Mouse (Mus musculus): ENCODE measurements around the gene Wdr5. TPM values are rescaled to one million over a fixed set of nuclear protein-coding genes. Genes with fewer than 3 reads are reported as not detected.

Gene Wdr5
- polyA plus RNA-seq, 1 experiment from 2014 or later = 69.1 TPM

DNA sequence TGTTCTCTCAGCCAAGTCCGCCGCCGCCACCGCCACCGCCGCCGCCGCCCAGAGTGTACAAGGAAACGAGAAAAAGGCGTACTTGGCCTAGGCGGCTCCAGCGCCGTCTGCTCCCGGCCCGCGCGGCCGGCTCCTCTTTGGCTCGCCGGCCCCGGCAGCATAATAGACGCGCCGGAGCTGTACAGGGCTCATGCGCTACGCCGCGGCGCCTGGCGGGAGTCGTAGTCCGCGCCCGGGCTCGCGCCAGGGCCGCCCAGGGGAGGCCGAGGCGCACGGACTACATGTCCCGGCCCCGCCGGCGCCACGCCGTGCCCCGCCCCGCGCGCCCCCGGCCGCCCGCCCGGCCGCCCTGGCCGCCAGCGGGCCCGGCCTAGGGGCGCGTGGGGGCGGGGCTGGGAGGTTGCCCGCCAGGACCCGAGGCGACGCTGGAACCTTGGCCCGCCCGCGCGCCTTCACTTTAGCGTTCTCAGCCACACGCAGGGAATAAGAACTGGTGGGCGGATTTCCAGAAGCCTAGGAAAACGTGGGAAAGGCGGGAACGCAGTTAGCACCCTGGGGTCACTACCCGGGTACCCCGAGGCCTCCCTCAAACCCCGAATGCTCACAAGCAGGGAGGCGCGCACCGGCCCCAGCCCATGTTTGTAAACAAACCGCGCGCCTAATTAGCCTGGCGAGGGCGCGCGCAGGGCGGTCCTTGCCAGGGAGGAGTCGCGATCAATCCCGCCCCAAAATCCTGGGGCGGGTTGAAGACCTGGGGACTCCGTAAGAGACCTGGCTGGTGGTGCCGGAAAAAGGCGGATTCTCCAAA lies 39.3 kb upstream of the Wdr5 start:
- under 1% methylated on average over 79 of the region's 96 CpGs for WGBS

DNA sequence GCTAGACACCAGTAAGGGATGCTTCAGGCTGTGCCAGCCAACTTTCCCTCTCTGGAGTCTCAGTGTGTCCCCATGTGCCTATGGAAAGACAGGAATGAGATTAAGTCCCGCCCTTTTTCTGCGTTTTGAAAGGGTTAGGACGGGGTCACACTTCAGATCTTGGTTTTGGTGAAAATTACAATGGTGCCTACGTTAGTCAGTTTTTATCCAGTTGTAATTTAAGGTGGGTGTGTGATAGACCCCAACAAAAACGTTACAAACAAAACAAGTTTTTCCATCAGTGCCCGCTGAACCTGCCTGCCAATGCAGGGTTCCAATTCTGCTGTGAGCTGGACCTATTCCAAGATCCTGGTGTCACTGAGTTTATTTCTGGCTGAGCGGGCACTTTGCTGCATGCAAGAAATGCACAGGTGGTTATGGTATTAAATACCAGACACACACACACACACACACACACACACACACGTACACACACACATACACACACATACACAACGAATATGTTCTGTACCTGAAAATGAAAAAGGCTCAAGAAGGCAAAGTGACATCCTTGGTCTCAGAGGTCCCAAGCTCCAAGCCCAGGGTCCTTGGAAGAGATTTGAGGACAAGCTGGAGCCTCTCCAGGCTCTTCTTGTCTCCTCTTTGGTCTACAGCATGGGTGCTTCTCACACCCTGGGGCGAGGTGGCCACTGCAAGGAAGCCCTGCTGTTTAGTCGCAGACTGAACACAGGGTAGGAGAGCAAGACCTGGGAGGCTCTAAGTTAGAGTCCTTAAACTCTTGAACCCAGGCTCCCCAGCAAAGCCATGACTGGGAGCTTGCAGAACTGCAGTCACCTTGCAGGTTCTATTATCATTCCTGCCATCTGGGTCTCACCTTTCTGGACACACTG lies 38.4 kb upstream of the Wdr5 start:
- H3K27me3 ChIP-seq (ENCODE audit: control insufficient read depth, insufficient read depth, low read length) = no peaks in the 10 kb centered on the region
- DNase-seq (ENCODE audit: low spot score, missing footprints) (no peak), ATAC-seq (ENCODE audit: low FRiP score) (no peak)
- peak overlapping the region; percentile 75 for H3K9ac ChIP-seq (ENCODE audit: low read length)
- peak overlapping the region; percentile 73; the same call in 1 of the 2 replicates for H3K27ac ChIP-seq (ENCODE audit: low read depth, low read length)
- peak overlapping the region; percentile 94 for H3K4me2 ChIP-seq
- peak overlapping the region; percentile 98 for H3K4me3 ChIP-seq (ENCODE audit: low read depth, low read length)
- H3K9me3 ChIP-seq (ENCODE audit: control insufficient read depth, low read length) = no peaks in the 10 kb centered on the region
- 33% methylated on average over 11 of the region's 11 CpGs for WGBS
- H3K36me3 ChIP-seq (ENCODE audit: control insufficient read depth, insufficient read depth, low read length) = no peaks in the 10 kb centered on the region
- peaks cover 26% of the 10 kb centered on the region for H3K4me1 ChIP-seq (ENCODE audit: control insufficient read depth, insufficient read depth, low read length)

More for the DNA sequence above, 39.3 kb upstream of the Wdr5 start:
- Histone ChIP-seq H3K4me1 (ENCODE audit: control insufficient read depth, insufficient read depth, low read length) (peaks cover 31% of the 10 kb centered on the region), H3K4me3 (ENCODE audit: low read depth, low read length) (peak overlapping the region; percentile 98), H3K9me3 (ENCODE audit: control insufficient read depth, low read length) (no peaks in the 10 kb centered on the region), H3K9ac (ENCODE audit: low read length) (peak overlapping the region; percentile 99), H3K36me3 (ENCODE audit: control insufficient read depth, insufficient read depth, low read length) (no peaks in the 10 kb centered on the region), H3K27me3 (ENCODE audit: control insufficient read depth, insufficient read depth, low read length) (no peaks in the 10 kb centered on the region), H3K4me2 (peak overlapping the region; percentile 94), H3K27ac (ENCODE audit: low read depth, low read length) (peak overlapping the region; percentile 97)
- ATAC-seq (ENCODE audit: low FRiP score) = peak; percentile 99
- peak; percentile 98 for DNase-seq (ENCODE audit: low spot score, missing footprints)

DNA sequence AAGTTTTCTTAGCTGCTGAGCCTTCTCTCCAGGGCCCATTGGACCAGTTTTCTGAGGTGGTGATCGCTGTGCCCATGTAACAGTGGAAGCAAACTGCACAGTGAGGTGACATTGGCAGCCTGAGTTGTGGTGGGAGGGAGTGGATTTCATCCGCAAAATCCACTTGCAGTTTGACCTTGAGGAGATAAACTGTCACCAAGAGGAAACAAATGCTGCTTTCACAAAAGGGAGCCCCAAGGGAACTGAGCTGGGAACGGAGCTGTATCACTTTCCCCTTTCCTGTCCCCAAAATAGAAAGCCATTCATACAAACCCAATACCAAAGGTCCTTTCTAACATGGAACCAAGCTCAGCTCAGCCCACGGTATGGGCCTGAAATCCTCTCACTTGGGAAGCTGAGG lies 35.1 kb upstream of the Wdr5 start:
- 85% methylated on average over 4 of the region's 4 CpGs for WGBS
- ATAC-seq (ENCODE audit: low FRiP score) (no peak), DNase-seq (ENCODE audit: low spot score, missing footprints) (no peak)
- H3K36me3 ChIP-seq (ENCODE audit: control insufficient read depth, insufficient read depth, low read length) = no peaks in the 10 kb centered on the region
- H3K9ac ChIP-seq (ENCODE audit: low read length) = no peak overlapping the region
- no peak overlapping the region for H3K4me3 ChIP-seq (ENCODE audit: low read depth, low read length)
- H3K9me3 ChIP-seq (ENCODE audit: control insufficient read depth, low read length) = no peaks in the 10 kb centered on the region
- no peak overlapping the region for H3K4me2 ChIP-seq
- H3K4me1 ChIP-seq (ENCODE audit: control insufficient read depth, insufficient read depth, low read length) = peaks cover 6% of the 10 kb centered on the region; the same call in 1 of the 2 replicates
- no peak overlapping the region for H3K27ac ChIP-seq (ENCODE audit: low read depth, low read length)
- no peaks in the 10 kb centered on the region for H3K27me3 ChIP-seq (ENCODE audit: control insufficient read depth, insufficient read depth, low read length)

DNA sequence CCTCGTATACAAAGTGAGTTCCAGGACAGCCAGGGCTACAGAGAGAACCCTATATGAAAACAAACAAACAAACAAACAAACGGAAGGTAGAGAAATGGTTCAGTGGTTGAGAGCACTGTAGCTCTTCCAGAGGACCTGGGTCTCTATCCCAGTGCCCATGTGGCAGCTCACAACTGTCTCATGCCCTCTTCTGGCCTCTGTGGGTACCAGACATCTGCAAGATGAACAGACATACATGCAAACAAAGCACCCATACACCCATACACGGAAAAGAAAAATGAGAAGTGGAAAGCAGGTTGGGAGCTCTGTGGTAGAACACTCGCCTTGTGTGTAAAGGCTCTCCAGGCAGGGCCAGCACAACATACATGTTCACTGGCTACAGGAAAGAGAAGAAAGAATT lies 34.6 kb upstream of the Wdr5 start:
- DNase-seq (ENCODE audit: low spot score, missing footprints) (no peak), ATAC-seq (ENCODE audit: low FRiP score) (no peak)
- Histone ChIP-seq H3K27ac (ENCODE audit: low read depth, low read length) (no peak overlapping the region), H3K27me3 (ENCODE audit: control insufficient read depth, insufficient read depth, low read length) (no peaks in the 10 kb centered on the region), H3K4me2 (no peak overlapping the region), H3K36me3 (ENCODE audit: control insufficient read depth, insufficient read depth, low read length) (no peaks in the 10 kb centered on the region), H3K4me1 (ENCODE audit: control insufficient read depth, insufficient read depth, low read length) (peaks cover 6% of the 10 kb centered on the region; the same call in 1 of the 2 replicates), H3K9ac (ENCODE audit: low read length) (no peak overlapping the region), H3K4me3 (ENCODE audit: low read depth, low read length) (no peak overlapping the region), H3K9me3 (ENCODE audit: control insufficient read depth, low read length) (no peaks in the 10 kb centered on the region)
- WGBS = 73% methylated on average over 4 of the region's 4 CpGs

DNA sequence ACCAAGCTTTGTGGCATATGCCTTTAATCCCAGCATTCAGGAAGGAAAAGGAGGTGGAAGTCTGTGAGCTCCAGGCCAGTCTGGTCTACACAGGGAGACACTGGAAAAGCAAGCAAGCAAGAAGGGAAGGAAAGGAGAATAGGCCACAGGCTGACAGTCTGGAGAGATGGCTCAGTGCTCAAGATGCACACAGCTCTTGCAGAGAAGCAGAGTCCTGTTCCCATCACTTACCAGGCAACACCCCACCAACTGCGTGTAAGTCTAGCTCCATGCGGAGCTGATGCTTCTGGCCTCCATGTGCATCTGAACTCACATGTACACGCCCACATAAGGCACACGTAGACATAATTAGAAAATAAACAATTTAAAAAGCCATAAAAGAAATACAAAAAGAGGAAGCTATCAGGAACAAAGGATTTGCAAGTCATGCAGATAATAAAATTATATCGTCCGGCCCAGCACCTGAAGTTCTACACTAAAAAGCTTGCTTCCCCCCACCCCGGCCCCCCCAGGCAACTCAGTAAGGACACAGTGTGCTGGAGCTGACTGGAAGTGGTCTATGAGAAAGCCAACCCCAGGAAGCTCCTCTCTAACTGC lies 32.6 kb upstream of the Wdr5 start:
- Histone ChIP-seq H3K4me3 (ENCODE audit: low read depth, low read length) (no peak overlapping the region), H3K9me3 (ENCODE audit: control insufficient read depth, low read length) (no peaks in the 10 kb centered on the region), H3K27ac (ENCODE audit: low read depth, low read length) (no peak overlapping the region), H3K4me1 (ENCODE audit: control insufficient read depth, insufficient read depth, low read length) (no peaks in the 10 kb centered on the region), H3K9ac (ENCODE audit: low read length) (no peak overlapping the region), H3K27me3 (ENCODE audit: control insufficient read depth, insufficient read depth, low read length) (no peaks in the 10 kb centered on the region), H3K36me3 (ENCODE audit: control insufficient read depth, insufficient read depth, low read length) (no peaks in the 10 kb centered on the region), H3K4me2 (no peak overlapping the region)
- no peak for ATAC-seq (ENCODE audit: low FRiP score)
- whole genome bisulfite sequencing = 86% methylated on average over 7 of the region's 7 CpGs
- no peak for DNase-seq (ENCODE audit: low spot score, missing footprints)

DNA sequence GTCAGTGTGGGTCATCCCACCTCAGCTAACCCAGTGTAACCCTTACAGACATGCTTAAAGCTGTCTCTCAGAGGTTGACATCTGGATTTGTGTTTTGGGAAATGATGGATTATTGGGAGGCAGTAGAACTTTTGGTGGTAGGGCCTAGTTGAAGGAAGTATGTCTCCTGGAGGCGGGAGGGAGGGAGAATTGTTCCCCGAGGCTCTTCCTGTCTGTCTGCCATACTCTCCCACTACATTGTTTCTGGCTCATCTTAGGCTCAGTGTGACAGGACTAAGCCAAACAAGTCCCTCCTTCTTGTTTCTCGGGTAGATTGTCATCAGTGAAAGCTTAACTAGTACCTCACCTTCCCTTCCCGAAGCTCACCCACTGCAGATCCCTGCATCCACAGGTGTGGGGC lies 28.2 kb upstream of the Wdr5 start:
- H3K4me1 ChIP-seq (ENCODE audit: control insufficient read depth, insufficient read depth, low read length) = no peaks in the 10 kb centered on the region
- H3K36me3 ChIP-seq (ENCODE audit: control insufficient read depth, insufficient read depth, low read length) = no peaks in the 10 kb centered on the region
- WGBS = 79% methylated on average over 4 of the region's 4 CpGs
- no peak overlapping the region for H3K4me2 ChIP-seq
- H3K27me3 ChIP-seq (ENCODE audit: control insufficient read depth, insufficient read depth, low read length) = no peaks in the 10 kb centered on the region
- ATAC-seq (ENCODE audit: low FRiP score) = no peak
- no peak overlapping the region for H3K27ac ChIP-seq (ENCODE audit: low read depth, low read length)
- no peak overlapping the region for H3K9ac ChIP-seq (ENCODE audit: low read length)
- no peak overlapping the region for H3K4me3 ChIP-seq (ENCODE audit: low read depth, low read length)
- DNase-seq (ENCODE audit: low spot score, missing footprints) = no peak
- no peaks in the 10 kb centered on the region for H3K9me3 ChIP-seq (ENCODE audit: control insufficient read depth, low read length)

DNA sequence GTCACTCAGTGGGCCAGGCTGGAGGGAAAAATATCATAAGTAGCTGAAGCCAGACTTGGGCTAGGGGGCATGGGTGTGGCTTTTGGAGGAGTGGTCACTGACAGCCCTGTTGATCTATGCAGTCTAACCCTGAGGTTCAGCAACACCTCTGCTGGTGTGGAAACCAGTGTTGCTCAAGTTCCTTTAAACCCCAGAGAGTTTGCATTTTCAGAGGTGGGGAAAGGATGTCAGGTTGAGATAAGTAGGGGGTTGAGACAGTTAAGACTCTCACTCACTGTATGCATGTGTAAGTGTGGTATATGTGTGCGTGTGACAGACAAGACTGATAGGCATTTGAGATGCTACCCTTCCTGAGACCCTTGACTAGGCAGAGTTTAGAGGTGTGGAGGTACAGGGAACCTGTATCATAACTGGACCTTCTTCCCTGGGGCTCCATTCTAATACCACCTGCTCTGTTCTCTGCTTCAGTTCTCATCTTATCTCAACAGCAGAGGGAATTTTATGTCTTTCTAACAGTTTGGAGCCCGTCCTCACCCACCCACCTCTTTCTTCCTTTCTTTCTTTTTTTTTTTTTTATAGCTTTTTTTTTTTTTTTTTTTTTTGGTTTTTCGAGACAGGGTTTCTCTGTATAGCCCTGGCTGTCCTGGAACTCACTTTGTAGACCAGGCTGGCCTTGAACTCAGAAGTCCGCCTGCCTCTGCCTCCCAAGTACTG lies 27.5 kb upstream of the Wdr5 start:
- Histone ChIP-seq H3K4me1 (ENCODE audit: control insufficient read depth, insufficient read depth, low read length) (no peaks in the 10 kb centered on the region), H3K36me3 (ENCODE audit: control insufficient read depth, insufficient read depth, low read length) (no peaks in the 10 kb centered on the region), H3K9me3 (ENCODE audit: control insufficient read depth, low read length) (no peaks in the 10 kb centered on the region), H3K27me3 (ENCODE audit: control insufficient read depth, insufficient read depth, low read length) (no peaks in the 10 kb centered on the region), H3K9ac (ENCODE audit: low read length) (no peak overlapping the region), H3K4me2 (no peak overlapping the region), H3K27ac (ENCODE audit: low read depth, low read length) (no peak overlapping the region), H3K4me3 (ENCODE audit: low read depth, low read length) (no peak overlapping the region)
- no peak for DNase-seq (ENCODE audit: low spot score, missing footprints)
- no peak for ATAC-seq (ENCODE audit: low FRiP score)
- 82% methylated on average over 3 of the region's 4 CpGs for WGBS

DNA sequence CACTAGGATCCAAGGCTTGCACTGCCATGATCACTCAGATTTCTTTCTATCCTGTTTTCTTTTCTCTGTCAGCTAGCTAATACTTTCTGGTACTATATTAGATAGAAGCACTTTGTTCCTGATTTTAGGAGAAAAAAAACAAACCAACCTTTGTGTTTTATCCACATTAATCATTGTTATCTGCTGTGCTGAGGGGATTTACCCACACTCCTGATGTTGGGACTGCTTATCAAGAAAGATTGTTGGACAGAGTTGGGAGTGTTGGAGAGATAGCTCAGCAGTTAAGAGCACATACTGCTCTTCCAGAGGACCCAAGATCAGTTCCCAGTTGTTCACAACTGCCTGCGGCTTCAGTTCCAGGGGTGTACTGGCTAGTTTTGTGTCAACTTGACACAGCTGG lies 26.6 kb upstream of the Wdr5 start:
- Histone ChIP-seq H3K4me1 (ENCODE audit: control insufficient read depth, insufficient read depth, low read length) (no peaks in the 10 kb centered on the region), H3K9me3 (ENCODE audit: control insufficient read depth, low read length) (no peaks in the 10 kb centered on the region), H3K4me2 (no peak overlapping the region), H3K27me3 (ENCODE audit: control insufficient read depth, insufficient read depth, low read length) (no peaks in the 10 kb centered on the region), H3K9ac (ENCODE audit: low read length) (no peak overlapping the region), H3K27ac (ENCODE audit: low read depth, low read length) (no peak overlapping the region), H3K4me3 (ENCODE audit: low read depth, low read length) (no peak overlapping the region), H3K36me3 (ENCODE audit: control insufficient read depth, insufficient read depth, low read length) (no peaks in the 10 kb centered on the region)
- DNase-seq (ENCODE audit: low spot score, missing footprints) (no peak), ATAC-seq (ENCODE audit: low FRiP score) (no peak)
- 87% methylated on average over 1 of the region's 1 CpGs for WGBS

Measured in midbrain, embryonic 11.5 days (tissue).